Mouse (Mus musculus) liver, embryonic 11.5 days (tissue): ENCODE measurements around the gene Fam213a. TPM values are rescaled to one million over a fixed set of nuclear protein-coding genes. Genes with fewer than 3 reads are reported as not detected.

Experiments used
- ATAC-seq: fragments of 200-750 bp; cut with Nextera tagmentation; replicated peaks from 2 replicates; pipeline ENCODE4 v1.8.0; 2017; ENCODE audit warnings: moderate number of reproducible peaks, mild to moderate bottlenecking, moderate TSS enrichment, moderate library complexity; ENCODE audit not compliant: low FRiP score
- DNase-seq: peaks from one replicate; pipeline ENCODE4 v3.0.0-alpha.2; 2017; ENCODE audit warnings: low spot score
- H3K27ac ChIP-seq: fragments of 300-500 bp; sonication (generic); 2 replicates; pipeline ENCODE4 v1.5.1; 2014; ENCODE audit warnings: mild to moderate bottlenecking, low read depth, low read length, control low read depth
- H3K27me3 ChIP-seq: fragments of 300-500 bp; sonication (generic); replicated peaks from 2 replicates; pipeline ENCODE4 v1.6.1; 2014; ENCODE audit warnings: low read length, mixed read lengths; ENCODE audit not compliant: control insufficient read depth, insufficient read depth
- H3K36me3 ChIP-seq: fragments of 300-500 bp; sonication (generic); 2 replicates; pipeline ENCODE4 v1.6.1; 2014; ENCODE audit warnings: mild to moderate bottlenecking, low read length, moderate library complexity, mixed read lengths; ENCODE audit not compliant: control insufficient read depth, insufficient read depth
- H3K4me1 ChIP-seq: fragments of 300-500 bp; sonication (generic); replicated peaks from 2 replicates; pipeline ENCODE4 v1.6.1; 2014; ENCODE audit warnings: low read length, mixed read lengths; ENCODE audit not compliant: control insufficient read depth, insufficient read depth
- H3K4me2 ChIP-seq: fragments of 300-500 bp; sonication (generic); 2 replicates; pipeline ENCODE4 v1.6.1; 2014; ENCODE audit warnings: mild to moderate bottlenecking, control low read depth, moderate library complexity
- H3K4me3 ChIP-seq: fragments of 300-500 bp; sonication (generic); 2 replicates; pipeline ENCODE4 v1.5.1; 2014; ENCODE audit warnings: low read depth, low read length, control low read depth
- H3K9ac ChIP-seq: fragments of 300-500 bp; sonication (generic); 2 replicates; pipeline ENCODE4 v1.6.1; 2014; ENCODE audit warnings: low read depth, low read length, control low read depth
- H3K9me3 ChIP-seq: fragments of 300-500 bp; sonication (generic); 2 replicates; pipeline ENCODE4 v1.6.1; 2016; ENCODE audit warnings: low read length, inconsistent platforms, mixed read lengths; ENCODE audit not compliant: control insufficient read depth
- WGBS: fragments of 180-500 bp; shearing (Covaris S2); extraction: QIAGEN DNeasy Blood & Tissue Kit; methylation state at CpG from one replicate; pipeline ENCODE4 v1.1.7; 2014; 5-methylcytosine and 5-hydroxymethylcytosine counted together
- polyA plus RNA-seq: library from polyadenylated mRNA; unstranded; fragments of >200 nt; fragmentation: Nextera tagmentation; extraction: Ambion mirVana; gene quantifications from 2 replicates; pipeline ENCODE4 v1.2.1, GENCODE M21; 2014

The Fam213a gene
- polyA plus RNA-seq, 1 experiment from 2014 or later: 84.8 TPM

DNA sequence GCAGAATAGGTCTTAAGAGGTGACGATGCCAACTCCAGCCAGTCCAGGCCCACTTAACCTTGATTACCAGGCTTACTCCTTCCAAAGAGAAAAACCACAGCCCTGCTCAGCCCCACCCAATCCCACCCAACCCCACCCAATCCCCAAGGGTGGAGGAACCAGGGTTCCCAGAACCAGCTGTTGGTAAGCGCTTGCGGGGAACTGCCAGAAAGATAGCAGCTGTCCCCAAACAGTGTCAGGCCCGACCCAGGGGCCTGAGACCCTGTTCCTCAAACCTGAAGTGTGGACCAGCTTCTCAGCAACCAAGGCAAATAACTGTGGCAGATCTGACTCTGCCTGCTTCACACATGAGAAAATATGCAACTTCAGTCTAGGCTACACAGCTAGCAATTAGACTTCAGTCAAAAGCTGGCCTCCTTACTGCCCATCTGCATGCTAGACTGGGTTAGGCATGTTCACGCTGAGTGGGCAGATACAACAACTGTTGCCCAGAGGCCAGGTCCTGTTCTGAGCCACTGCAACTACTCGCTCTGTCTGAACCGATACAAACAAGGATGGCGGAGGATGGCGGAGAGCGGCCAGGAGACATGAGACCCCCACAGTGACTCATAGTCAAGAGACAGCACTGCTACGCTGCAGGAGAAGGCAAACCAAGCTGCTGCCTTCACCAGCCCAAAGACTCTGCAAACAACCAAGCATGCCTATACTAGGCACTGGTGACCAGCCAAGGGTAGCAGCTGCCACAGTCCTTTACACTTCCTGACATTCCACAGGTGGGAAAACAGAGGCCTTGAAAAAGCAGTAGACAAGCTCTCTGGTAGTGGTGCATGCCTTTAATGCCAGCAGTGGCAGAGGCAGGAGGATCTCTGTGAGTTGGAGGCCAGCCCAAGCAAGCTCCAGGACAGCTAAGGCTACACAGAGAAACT, 51.0 kb downstream of the Fam213a start:
- peaks cover 70% of the 10 kb centered on the region for H3K4me1 ChIP-seq
- peak; percentile 56 for DNase-seq
- H3K4me2 ChIP-seq: peak overlapping the region; percentile 66
- H3K4me3 ChIP-seq: peak overlapping the region; percentile 16
- H3K9ac ChIP-seq: peak overlapping the region; percentile 27
- no peaks in the 10 kb centered on the region for H3K36me3 ChIP-seq
- H3K27me3 ChIP-seq: no peaks in the 10 kb centered on the region
- 44% methylated on average over 11 of the region's 11 CpGs for WGBS
- H3K9me3 ChIP-seq: no peaks in the 10 kb centered on the region
- ATAC-seq: peak; percentile 52
- H3K27ac ChIP-seq: peak overlapping the region; percentile 72

DNA sequence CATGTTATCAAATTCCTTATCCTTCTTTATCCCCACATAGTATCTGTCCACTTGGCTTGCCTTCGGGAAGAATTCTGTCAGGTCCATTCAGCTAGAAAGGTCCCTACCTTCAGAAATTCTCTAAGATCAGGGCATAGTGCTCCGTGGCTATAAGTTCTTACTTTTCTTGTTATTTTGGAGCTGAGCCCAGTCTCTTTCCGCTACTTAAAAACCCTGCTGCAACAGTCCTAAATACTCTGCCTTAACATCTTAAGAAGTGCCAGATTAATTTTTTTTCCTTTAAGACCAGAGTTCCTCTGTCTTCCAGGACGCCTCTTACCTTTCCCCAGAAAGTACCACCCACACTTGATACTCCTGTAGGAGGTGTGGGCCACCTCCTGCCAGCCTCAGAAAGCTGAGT, 53.4 kb downstream of the Fam213a start:
- H3K27me3 ChIP-seq: no peaks in the 10 kb centered on the region
- peaks cover 89% of the 10 kb centered on the region for H3K4me1 ChIP-seq
- DNase-seq: no peak
- 61% methylated on average over 4 of the region's 4 CpGs for WGBS
- no peaks in the 10 kb centered on the region for H3K9me3 ChIP-seq
- H3K4me3 ChIP-seq: no peak overlapping the region
- H3K4me2 ChIP-seq: peak overlapping the region; percentile 26
- H3K27ac ChIP-seq: peak overlapping the region; percentile 73; the same call in 1 of the 2 replicates
- H3K9ac ChIP-seq: no peak overlapping the region
- H3K36me3 ChIP-seq: no peaks in the 10 kb centered on the region
- no peak for ATAC-seq

DNA sequence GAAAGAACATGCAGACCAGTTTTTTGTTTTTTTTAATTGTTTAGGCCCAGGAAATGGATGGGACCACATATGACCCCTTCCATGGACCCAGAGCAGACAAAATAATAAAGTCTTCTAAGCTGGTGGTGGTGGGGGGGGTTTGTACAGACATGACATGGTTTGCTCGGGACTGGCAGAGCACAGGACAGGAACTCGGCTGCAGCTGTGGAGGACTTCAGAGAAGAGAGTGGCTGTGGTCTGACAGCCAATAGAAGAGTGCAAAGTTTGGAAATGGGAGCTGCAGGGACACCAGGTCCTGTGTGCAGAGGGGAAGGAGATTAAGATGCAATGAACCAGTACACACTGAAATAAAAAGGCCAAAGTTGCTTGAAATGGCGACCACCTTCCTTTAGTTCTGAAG, 54.0 kb downstream of the Fam213a start:
- peak overlapping the region; percentile 12; the same call in 1 of the 2 replicates for H3K4me2 ChIP-seq
- no peak for ATAC-seq
- H3K4me1 ChIP-seq: peaks cover 89% of the 10 kb centered on the region
- H3K9ac ChIP-seq: no peak overlapping the region
- H3K27me3 ChIP-seq: no peaks in the 10 kb centered on the region
- no peak for DNase-seq
- H3K27ac ChIP-seq: peak overlapping the region; percentile 73; the same call in 1 of the 2 replicates
- 33% methylated on average over 3 of the region's 3 CpGs for WGBS
- H3K36me3 ChIP-seq: no peaks in the 10 kb centered on the region
- H3K9me3 ChIP-seq: no peaks in the 10 kb centered on the region
- H3K4me3 ChIP-seq: no peak overlapping the region

DNA sequence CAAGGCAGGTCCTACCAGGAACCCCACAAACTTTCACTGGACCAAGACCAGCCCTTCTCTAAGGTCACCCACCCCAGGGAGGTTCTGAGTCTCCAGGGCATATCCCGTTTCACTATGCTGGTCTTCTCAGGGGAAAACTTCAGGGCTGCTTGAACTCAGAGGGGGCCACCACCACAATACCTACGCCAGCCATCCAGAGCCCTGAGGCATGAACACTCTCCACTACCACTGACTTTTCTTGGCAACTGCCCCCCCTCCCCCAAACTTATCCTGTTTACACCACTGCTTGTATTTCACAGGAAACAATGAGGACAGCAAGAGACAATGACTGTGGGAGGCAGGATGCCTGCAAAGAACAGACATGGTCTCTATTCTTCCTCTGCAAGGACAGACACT, 54.6 kb downstream of the Fam213a start:
- Histone ChIP-seq H3K4me1 (peaks cover 90% of the 10 kb centered on the region), H3K4me3 (no peak overlapping the region), H3K9me3 (no peaks in the 10 kb centered on the region), H3K27me3 (no peaks in the 10 kb centered on the region), H3K27ac (peak overlapping the region; percentile 73), H3K36me3 (no peaks in the 10 kb centered on the region), H3K4me2 (peak overlapping the region; percentile 43), H3K9ac (peak overlapping the region; percentile 10; the same call in 1 of the 2 replicates)
- 55% methylated on average over 2 of the region's 2 CpGs for WGBS
- DNase-seq: no peak
- no peak for ATAC-seq

DNA sequence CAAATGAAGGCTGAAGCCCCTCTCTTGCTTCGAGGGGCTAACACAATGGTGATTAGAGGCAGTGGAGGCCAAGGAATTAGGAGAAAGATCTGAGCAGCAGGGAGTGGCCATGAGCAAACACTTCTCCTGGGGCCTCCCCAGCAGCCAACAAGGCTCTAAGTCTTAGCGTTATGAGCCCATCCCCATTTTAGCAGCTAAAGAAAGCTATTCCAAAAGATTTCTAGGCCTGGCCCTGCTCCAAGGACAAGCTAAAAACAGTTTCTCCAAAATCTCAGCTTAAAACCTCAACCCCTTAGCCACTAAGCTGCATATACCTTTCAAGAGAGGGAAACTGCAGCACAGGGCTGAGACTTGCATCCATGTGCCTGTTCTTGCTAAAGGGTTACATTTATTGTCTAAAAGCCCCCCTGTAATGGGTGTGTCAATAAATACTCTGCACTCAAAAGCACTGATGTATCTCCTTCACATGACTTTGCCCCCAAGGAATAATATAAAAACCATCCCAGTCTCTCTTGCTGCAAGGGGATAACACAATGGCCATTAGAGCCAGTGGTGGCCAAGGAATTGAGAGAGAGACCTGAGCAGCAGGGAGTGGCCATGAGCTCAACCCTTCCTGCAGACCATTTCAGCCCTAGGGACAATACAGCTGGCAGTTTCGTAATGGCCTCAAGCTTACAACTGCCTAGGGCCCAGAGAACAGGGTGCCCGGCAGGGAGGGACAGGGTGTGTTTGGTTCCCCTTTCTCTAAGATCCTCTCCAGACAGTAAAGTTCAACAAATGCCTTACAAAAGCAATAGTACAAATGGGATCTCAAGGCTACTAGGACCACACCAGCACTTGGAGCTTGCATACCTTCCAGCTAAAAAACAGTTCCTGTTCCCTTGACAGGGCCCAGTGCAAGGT, 55.3 kb downstream of the Fam213a start:
- Histone ChIP-seq H3K36me3 (no peaks in the 10 kb centered on the region), H3K9me3 (no peaks in the 10 kb centered on the region), H3K27me3 (no peaks in the 10 kb centered on the region), H3K4me3 (no peak overlapping the region), H3K4me2 (peak overlapping the region; percentile 43), H3K4me1 (peaks cover 90% of the 10 kb centered on the region), H3K27ac (peak overlapping the region; percentile 73), H3K9ac (peak overlapping the region; percentile 10; the same call in 1 of the 2 replicates)
- 33% methylated on average over 4 of the region's 4 CpGs for WGBS
- no peak for ATAC-seq
- DNase-seq: no peak

DNA sequence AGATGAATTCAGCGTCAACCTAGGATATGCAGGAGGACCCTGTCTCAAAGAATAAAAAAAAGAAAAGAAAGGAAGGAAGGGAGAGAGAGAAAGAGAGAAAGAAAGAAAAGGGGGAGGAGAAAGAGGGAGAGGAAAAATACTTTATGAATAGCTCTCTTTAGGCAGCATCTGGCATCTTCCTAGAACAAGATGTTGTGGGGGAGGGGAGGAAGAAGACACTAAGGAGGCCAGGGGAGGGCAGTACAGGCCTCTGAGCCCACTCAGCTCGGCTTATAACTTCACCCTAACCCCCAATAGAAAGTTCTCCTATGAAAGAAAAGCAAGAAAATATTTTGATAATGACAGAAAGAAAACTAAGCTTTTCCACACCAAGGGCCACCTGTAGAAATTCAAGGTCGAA, 56.0 kb downstream of the Fam213a start:
- DNase-seq (no peak), ATAC-seq (no peak)
- H3K4me2 ChIP-seq: peak overlapping the region; percentile 43
- 0 out of 2 replicates have a peak overlapping the region, but pooled peaks have one; percentile 2 for H3K9ac ChIP-seq
- H3K9me3 ChIP-seq: no peaks in the 10 kb centered on the region
- WGBS: 46% methylated on average over 3 of the region's 3 CpGs
- H3K27me3 ChIP-seq: no peaks in the 10 kb centered on the region
- no peak overlapping the region for H3K4me3 ChIP-seq
- no peaks in the 10 kb centered on the region for H3K36me3 ChIP-seq
- H3K27ac ChIP-seq: peak overlapping the region; percentile 73
- H3K4me1 ChIP-seq: peaks cover 90% of the 10 kb centered on the region

DNA sequence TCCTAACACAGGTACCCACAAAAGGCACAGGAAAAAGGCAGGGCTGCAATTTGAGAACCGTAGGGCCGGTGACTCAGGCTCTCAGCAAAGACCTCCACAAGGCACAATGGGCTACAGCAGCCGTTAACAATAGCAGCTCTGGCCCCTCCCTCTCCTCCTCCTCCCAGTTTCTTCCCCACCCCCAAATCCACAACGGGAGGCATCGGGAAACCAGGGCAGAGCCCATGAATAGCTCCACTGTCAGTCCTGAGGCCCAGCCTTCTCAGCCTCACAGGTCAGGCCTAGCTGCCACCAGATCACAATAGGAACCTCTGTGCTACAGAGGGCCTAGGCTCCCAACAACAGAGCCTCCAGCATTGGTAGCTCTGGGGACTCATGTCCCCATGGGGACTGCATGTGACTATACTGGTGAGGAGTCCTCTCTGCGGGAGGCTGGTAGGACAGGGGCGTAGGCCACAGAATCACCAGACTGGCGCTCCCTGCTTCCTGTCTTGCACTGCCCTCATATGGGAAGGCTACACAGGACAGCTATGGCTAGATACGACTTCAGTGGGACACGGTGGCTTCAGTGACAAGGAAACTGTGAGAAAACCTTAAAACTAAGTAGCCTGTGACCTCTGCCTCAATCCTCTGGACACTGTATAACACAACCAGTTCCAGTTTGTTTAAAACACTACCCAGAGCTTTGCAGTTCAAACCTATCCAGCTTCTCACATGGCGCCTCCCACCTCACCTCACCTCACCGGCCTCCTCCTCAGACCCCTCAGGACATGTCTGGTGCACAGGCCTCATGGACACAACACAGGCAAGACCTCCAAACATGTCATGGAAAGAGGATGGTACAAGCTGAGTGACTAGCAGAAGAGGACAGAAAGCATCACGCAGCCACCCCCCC, 57.1 kb downstream of the Fam213a start:
- H3K27ac ChIP-seq: peak overlapping the region; percentile 86
- ATAC-seq (peak; percentile 73), DNase-seq (peak; percentile 69)
- peaks cover 86% of the 10 kb centered on the region for H3K4me1 ChIP-seq
- no peak overlapping the region for H3K4me3 ChIP-seq
- WGBS: 31% methylated on average over 13 of the region's 13 CpGs
- peak overlapping the region; percentile 54 for H3K4me2 ChIP-seq
- peak overlapping the region; percentile 68 for H3K9ac ChIP-seq
- no peaks in the 10 kb centered on the region for H3K9me3 ChIP-seq
- H3K36me3 ChIP-seq: no peaks in the 10 kb centered on the region
- no peaks in the 10 kb centered on the region for H3K27me3 ChIP-seq
